Mouse (Mus musculus) heart, embryonic 13.5 days (tissue): Measurements from ENCODE around the gene Gpc6. TPM values are rescaled to one million over a fixed set of nuclear protein-coding genes. Genes with fewer than 3 reads are reported as not detected.

ENCODE experiments used
- ATAC-seq: fragments of 200-750 bp; cut with Nextera tagmentation; 2 replicates; pipeline ENCODE4 v1.8.0; 2017; ENCODE audit warnings: moderate TSS enrichment; ENCODE audit not compliant: insufficient number of reproducible peaks, low FRiP score, low TSS enrichment; ENCODE audit errors: extremely low read depth
- H3K27ac ChIP-seq: fragments of 300-500 bp; sonication (generic); replicated peaks from 2 replicates; pipeline ENCODE4 v1.5.1; 2015; ENCODE audit warnings: moderate library complexity, mild to moderate bottlenecking, inconsistent platforms
- H3K27me3 ChIP-seq: fragments of 300-500 bp; sonication (generic); replicated peaks from 2 replicates; pipeline ENCODE4 v1.6.1; 2015; ENCODE audit warnings: mild to moderate bottlenecking, inconsistent platforms
- H3K36me3 ChIP-seq: fragments of 300-500 bp; sonication (generic); 2 replicates; pipeline ENCODE4 v1.6.1; 2015; ENCODE audit warnings: mild to moderate bottlenecking, inconsistent platforms
- H3K4me1 ChIP-seq: fragments of 300-500 bp; sonication (generic); 2 replicates; pipeline ENCODE4 v1.6.1; 2015; ENCODE audit warnings: inconsistent platforms
- H3K4me2 ChIP-seq: fragments of 300-500 bp; sonication (generic); 2 replicates; pipeline ENCODE4 v1.6.1; 2015; ENCODE audit warnings: inconsistent platforms, mild to moderate bottlenecking, moderate library complexity
- H3K4me3 ChIP-seq: fragments of 300-500 bp; sonication (generic); 2 replicates; pipeline ENCODE4 v1.5.1; 2015; ENCODE audit warnings: moderate library complexity, mild to moderate bottlenecking, inconsistent platforms
- H3K9ac ChIP-seq: fragments of 300-500 bp; sonication (generic); 2 replicates; pipeline ENCODE4 v1.6.1; 2015; ENCODE audit warnings: inconsistent platforms, mild to moderate bottlenecking, moderate library complexity
- H3K9me3 ChIP-seq: fragments of 300-500 bp; sonication (generic); 2 replicates; pipeline ENCODE4 v1.6.1; 2016; ENCODE audit warnings: inconsistent platforms
- WGBS: fragments of 180-500 bp; shearing (Covaris S2); methylation state at CpG from one replicate; pipeline ENCODE4 v1.1.7; 2015; ENCODE audit warnings: mixed read lengths; 5-methylcytosine and 5-hydroxymethylcytosine counted together
- polyA plus RNA-seq: library from polyadenylated mRNA; unstranded; fragments of >200 nt; fragmentation: Nextera tagmentation; extraction: Ambion mirVana; gene quantifications from 2 replicates; pipeline ENCODE4 v1.2.1, GENCODE M21; 2015

The Gpc6 gene
- polyA plus RNA-seq, 1 experiment from 2014 or later = 13.1 TPM

GRCm38 (mm10) chr14:117562146-117562545 lies 637.0 kb downstream of the Gpc6 start:
- no peak overlapping the region for H3K4me2 ChIP-seq
- H3K4me1 ChIP-seq = no peaks in the 10 kb centered on the region
- no peak for ATAC-seq
- H3K9me3 ChIP-seq = no peaks in the 10 kb centered on the region
- no peak overlapping the region for H3K4me3 ChIP-seq
- H3K9ac ChIP-seq = no peak overlapping the region
- no peak overlapping the region for H3K27ac ChIP-seq
- 71% methylated on average over 4 of the region's 4 CpGs for WGBS
- no peaks in the 10 kb centered on the region for H3K27me3 ChIP-seq
- no peaks in the 10 kb centered on the region for H3K36me3 ChIP-seq

- Histone ChIP-seq H3K4me3 (no peak overlapping the region), H3K9me3 (no peaks in the 10 kb centered on the region), H3K27ac (no peak overlapping the region), H3K4me1 (peaks cover 6% of the 10 kb centered on the region; the same call in 1 of the 2 replicates), H3K9ac (no peak overlapping the region), H3K27me3 (no peaks in the 10 kb centered on the region), H3K36me3 (no peaks in the 10 kb centered on the region), H3K4me2 (no peak overlapping the region)
- no peak for ATAC-seq
- WGBS = 75% methylated on average over 4 of the region's 4 CpGs
Observed at GRCm38 (mm10) chr14:117569278-117569677, 644.2 kb downstream of the Gpc6 start.

GRCm38 (mm10) chr14:117572213-117572612 lies 647.1 kb downstream of the Gpc6 start:
- Histone ChIP-seq H3K4me2 (no peak overlapping the region), H3K27ac (no peak overlapping the region), H3K4me3 (no peak overlapping the region), H3K27me3 (no peaks in the 10 kb centered on the region), H3K36me3 (no peaks in the 10 kb centered on the region), H3K9ac (no peak overlapping the region), H3K9me3 (no peaks in the 10 kb centered on the region), H3K4me1 (peaks cover 6% of the 10 kb centered on the region; the same call in 1 of the 2 replicates)
- no peak for ATAC-seq
- 64% methylated on average over 8 of the region's 8 CpGs for whole genome bisulfite sequencing

GRCm38 (mm10) chr14:117574216-117574615 lies 649.1 kb downstream of the Gpc6 start:
- no peak for ATAC-seq
- Histone ChIP-seq H3K9me3 (no peaks in the 10 kb centered on the region), H3K4me1 (peaks cover 6% of the 10 kb centered on the region; the same call in 1 of the 2 replicates), H3K27ac (no peak overlapping the region), H3K4me2 (no peak overlapping the region), H3K9ac (no peak overlapping the region), H3K4me3 (no peak overlapping the region), H3K36me3 (no peaks in the 10 kb centered on the region), H3K27me3 (no peaks in the 10 kb centered on the region)
- WGBS = 72% methylated on average over 6 of the region's 6 CpGs

- no peak overlapping the region for H3K27ac ChIP-seq
- WGBS = 86% methylated on average over 6 of the region's 6 CpGs
- ATAC-seq = no peak
Observed at GRCm38 (mm10) chr14:117581740-117582139, 656.6 kb downstream of the Gpc6 start.

GRCm38 (mm10) chr14:117599758-117600157 lies 674.6 kb downstream of the Gpc6 start:
- no peak overlapping the region for H3K4me2 ChIP-seq
- no peaks in the 10 kb centered on the region for H3K4me1 ChIP-seq
- no peak overlapping the region for H3K4me3 ChIP-seq
- no peak for ATAC-seq
- H3K27ac ChIP-seq = no peak overlapping the region
- WGBS = 61% methylated on average over 5 of the region's 5 CpGs
- no peak overlapping the region for H3K9ac ChIP-seq
- H3K9me3 ChIP-seq = no peaks in the 10 kb centered on the region
- no peaks in the 10 kb centered on the region for H3K36me3 ChIP-seq
- H3K27me3 ChIP-seq = no peaks in the 10 kb centered on the region

More at GRCm38 (mm10) chr14:117581740-117582139, 656.6 kb downstream of the Gpc6 start:
- H3K4me2 ChIP-seq = no peak overlapping the region
- H3K9me3 ChIP-seq = no peaks in the 10 kb centered on the region
- H3K36me3 ChIP-seq = no peaks in the 10 kb centered on the region
- H3K4me3 ChIP-seq = no peak overlapping the region
- H3K9ac ChIP-seq = no peak overlapping the region
- H3K27me3 ChIP-seq = no peaks in the 10 kb centered on the region
- H3K4me1 ChIP-seq = no peaks in the 10 kb centered on the region

GRCm38 (mm10) chr14:117603837-117604236 lies 678.7 kb downstream of the Gpc6 start:
- Histone ChIP-seq H3K4me1 (no peaks in the 10 kb centered on the region), H3K4me2 (no peak overlapping the region), H3K36me3 (no peaks in the 10 kb centered on the region), H3K4me3 (no peak overlapping the region), H3K9ac (no peak overlapping the region), H3K9me3 (no peaks in the 10 kb centered on the region), H3K27ac (no peak overlapping the region), H3K27me3 (no peaks in the 10 kb centered on the region)
- ATAC-seq = no peak
- WGBS = 35% methylated on average over 1 of the region's 1 CpGs

- Histone ChIP-seq H3K9ac (no peak overlapping the region), H3K36me3 (no peaks in the 10 kb centered on the region), H3K27ac (no peak overlapping the region), H3K4me2 (no peak overlapping the region), H3K9me3 (no peaks in the 10 kb centered on the region), H3K4me3 (no peak overlapping the region), H3K4me1 (no peaks in the 10 kb centered on the region), H3K27me3 (no peaks in the 10 kb centered on the region)
- no peak for ATAC-seq
- 84% methylated on average over 2 of the region's 2 CpGs for WGBS
Observed at GRCm38 (mm10) chr14:117605750-117606149, 680.6 kb downstream of the Gpc6 start.

GRCm38 (mm10) chr14:117611113-117611512 lies 686.0 kb downstream of the Gpc6 start:
- 79% methylated on average over 3 of the region's 3 CpGs for WGBS
- Histone ChIP-seq H3K9ac (no peak overlapping the region), H3K4me1 (no peaks in the 10 kb centered on the region), H3K36me3 (no peaks in the 10 kb centered on the region), H3K4me3 (no peak overlapping the region), H3K27me3 (no peaks in the 10 kb centered on the region), H3K4me2 (no peak overlapping the region), H3K9me3 (no peaks in the 10 kb centered on the region), H3K27ac (no peak overlapping the region)
- ATAC-seq = no peak

- no peaks in the 10 kb centered on the region for H3K4me1 ChIP-seq
- no peak overlapping the region for H3K9ac ChIP-seq
- ATAC-seq = no peak
- no peak overlapping the region for H3K27ac ChIP-seq
- no peak overlapping the region for H3K4me3 ChIP-seq
- H3K27me3 ChIP-seq = no peaks in the 10 kb centered on the region
- H3K9me3 ChIP-seq = no peaks in the 10 kb centered on the region
- WGBS = 61% methylated on average over 9 of the region's 9 CpGs
- no peaks in the 10 kb centered on the region for H3K36me3 ChIP-seq
- H3K4me2 ChIP-seq = no peak overlapping the region
Observed at GRCm38 (mm10) chr14:117625100-117625710, 700.1 kb downstream of the Gpc6 start.

- H3K4me2 ChIP-seq = no peak overlapping the region
- no peak overlapping the region for H3K9ac ChIP-seq
- H3K9me3 ChIP-seq = no peaks in the 10 kb centered on the region
- no peak overlapping the region for H3K27ac ChIP-seq
- H3K4me1 ChIP-seq = no peaks in the 10 kb centered on the region
- H3K4me3 ChIP-seq = no peak overlapping the region
- H3K27me3 ChIP-seq = no peaks in the 10 kb centered on the region
- whole genome bisulfite sequencing = 84% methylated on average over 14 of the region's 14 CpGs
- ATAC-seq = no peak
- H3K36me3 ChIP-seq = no peaks in the 10 kb centered on the region
Observed at GRCm38 (mm10) chr14:117634238-117634940, 709.3 kb downstream of the Gpc6 start.

GRCm38 (mm10) chr14:117641853-117642252 lies 716.7 kb downstream of the Gpc6 start:
- Histone ChIP-seq H3K4me2 (no peak overlapping the region), H3K27me3 (peaks cover 5% of the 10 kb centered on the region; the same call in 1 of the 2 replicates), H3K9ac (no peak overlapping the region), H3K36me3 (no peaks in the 10 kb centered on the region), H3K9me3 (no peaks in the 10 kb centered on the region), H3K27ac (no peak overlapping the region), H3K4me1 (no peaks in the 10 kb centered on the region), H3K4me3 (no peak overlapping the region)
- ATAC-seq = no peak
- 73% methylated on average over 2 of the region's 2 CpGs for WGBS
